Mouse (Mus musculus) olfactory bulb, adult 2 months (tissue): ENCODE results near the gene Pan2.

Experiments used
- CTCF ChIP-seq: fragments of 200-500 bp; IDR thresholded peaks from 2 replicates; pipeline ENCODE4 v1.5.1; 2012; ENCODE audit warnings: low read depth, mild to moderate bottlenecking, low read length, moderate library complexity; ENCODE audit not compliant: insufficient read depth
- POLR2A ChIP-seq: fragments of 200-500 bp; IDR thresholded peaks from 2 replicates; pipeline ENCODE4 v1.6.1; 2012; ENCODE audit warnings: mild to moderate bottlenecking, low read depth, low read length, moderate library complexity; ENCODE audit not compliant: insufficient read depth

GRCm38 (mm10) chr10:128296370-128297090, 6.6 kb upstream of the Pan2 start:
- TF ChIP-seq CTCF: no peak
- TF ChIP-seq POLR2A: no peak
